27 mouse cellular contexts compared by ENCODE assay signal in the genomic region with DNA sequence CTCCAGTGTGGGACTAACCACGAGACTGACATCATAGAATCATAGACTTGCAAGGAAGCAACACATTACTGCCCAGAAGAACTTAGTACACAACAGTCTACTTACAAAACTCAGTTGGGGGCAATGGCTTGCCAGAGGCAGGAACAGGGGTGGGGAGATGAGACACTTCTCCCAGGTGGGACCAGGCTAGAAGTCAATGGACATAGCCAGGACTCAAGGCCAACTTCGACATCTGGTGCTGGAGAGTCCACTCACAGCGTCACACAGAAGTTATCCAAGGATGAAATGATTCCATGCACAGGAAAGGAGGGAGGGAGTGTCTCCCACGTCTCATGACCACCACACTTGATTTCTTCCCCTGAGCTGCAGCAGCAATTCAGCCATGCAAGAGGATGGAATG. TPM values are rescaled to one million over a fixed set of nuclear protein-coding genes. Genes with fewer than 3 reads are reported as not detected.
A peak's percentile ranks its signal among the peaks of the same experiment; 100 is the strongest.
DNase-seq lines count a peak whose midpoint lies in the region; TF ChIP-seq lines count a peak whose summit lies in the region.
"Had no signal": no experiment of that assay in that cellular context is flagged by ENCODE, and none has a peak within 500 bp of the region (broad histone marks: within the 10 kb centered on the region; RNA-seq: fewer than 3 reads in every experiment).

No protein-coding gene starts in this region.

- peaks cover 33% of the 10 kb centered on the region for H3K9me3 ChIP-seq in E14TG2a.4 (ENCODE audit: low read length)
- H3K9me3 ChIP-seq: embryonic facial prominence, embryonic 13.5 days; embryonic facial prominence, embryonic 15.5 days; forebrain, embryonic 10.5 days; forebrain, embryonic 12.5 days; G1E had no signal

- no peaks in the 10 kb centered on the region for H3K36me3 ChIP-seq in E14TG2a.4 (ENCODE audit: insufficient read depth, low read length)
- H3K36me3 ChIP-seq: embryonic facial prominence, embryonic 13.5 days; embryonic facial prominence, embryonic 15.5 days; forebrain, embryonic 10.5 days; forebrain, embryonic 12.5 days; G1E had no signal

- no peak for TF ChIP-seq CTCF in gastrocnemius, adult 2 months (IDR thresholded peaks at IDR 0.05)
- 0 out of 2 replicates have a peak, but pooled peaks have one; percentile 3 for TF ChIP-seq CTCF in E14TG2a.4 (conservative IDR thresholded peaks at IDR 0.05; ENCODE audit: low read length)

- no peaks in the 10 kb centered on the region for H3K4me1 ChIP-seq in E14TG2a.4 (replicated peaks; ENCODE audit: low read depth, low read length)
- peaks cover 15% of the 10 kb centered on the region for H3K4me1 ChIP-seq in brown adipose tissue, adult 24 weeks (ENCODE audit: control insufficient read depth, insufficient read depth, insufficient read length, low read length)
- H3K4me1 ChIP-seq: embryonic facial prominence, embryonic 13.5 days; embryonic facial prominence, embryonic 15.5 days; forebrain, embryonic 10.5 days; forebrain, embryonic 12.5 days had no signal

- DNase-seq in gastrocnemius, adult 2 months: peak; percentile 59
- no peak for DNase-seq in gastrocnemius, postnatal 10 days
- DNase-seq in heart, adult 11 months: peak; percentile 93
- no peak for DNase-seq in heart, postnatal 4 days
- DNase-seq in thymus, postnatal 36 days: no peak
- no peak for DNase-seq in lung, postnatal 25 days (ENCODE audit: low spot score)
- DNase-seq: adrenal gland, adult 8-10 months; adrenal gland, postnatal 14 days; adrenal gland, postnatal 36 days; cerebellum, adult 11 months; cerebellum, adult 18-20 months; cerebellum, adult 8-10 months; cerebellum, adult 9-11 months; cerebellum, postnatal 14 days; cerebellum, postnatal 36 days; embryo, embryonic 11 days had no signal

- H3K27ac ChIP-seq in gastrocnemius, adult 2 months: peak overlapping the region; percentile 35; the same call in 1 of the 2 replicates
- peak overlapping the region; percentile 67 for H3K27ac ChIP-seq in brown adipose tissue, adult 24 weeks (replicated peaks; ENCODE audit: low read depth, low read length)
- H3K27ac ChIP-seq: embryonic facial prominence, embryonic 13.5 days; embryonic facial prominence, embryonic 15.5 days; forebrain, embryonic 10.5 days; forebrain, embryonic 12.5 days had no signal

- no peak overlapping the region for H3K4me3 ChIP-seq in gastrocnemius, adult 2 months
- no peak overlapping the region for H3K4me3 ChIP-seq in E14TG2a.4 (replicated peaks; ENCODE audit: low read length)
- no peak overlapping the region for H3K4me3 ChIP-seq in brown adipose tissue, adult 24 weeks (ENCODE audit: insufficient read depth, low read depth, low read length)
- H3K4me3 ChIP-seq: embryonic facial prominence, embryonic 13.5 days; embryonic facial prominence, embryonic 15.5 days; erythroblast, embryonic 14.5 days; forebrain, embryonic 10.5 days; forebrain, embryonic 12.5 days had no signal

- intact Hi-C loops in gastrocnemius, adult 2 months (cut with DNase I): no loop called here

- H3K27me3 ChIP-seq in E14TG2a.4 (ENCODE audit: insufficient read depth, low read length): no peaks in the 10 kb centered on the region
- H3K27me3 ChIP-seq: embryonic facial prominence, embryonic 13.5 days; embryonic facial prominence, embryonic 15.5 days; forebrain, embryonic 12.5 days; Patski had no signal

RNA-seq across cellular contexts. Expression of gene Galnt15, which starts 50.6 kb away (rescaled TPM):
- total RNA-seq in gastrocnemius, adult 2 months (2021): 10 to 100 TPM in 1 of 2 experiments, 1 to 10 TPM in 1; 3.8 to 10.4 TPM
- 10 to 100 TPM; 22.2 to 23.2 TPM for total RNA-seq in gastrocnemius, postnatal 10 days (2021)
- 1 to 10 TPM; 3.0 TPM for total RNA-seq in heart, postnatal 4 days (2021)
- polyA plus RNA-seq in brown adipose tissue, adult 24 weeks (2012; ENCODE audit: insufficient read depth, insufficient read length, missing spikeins): 4.0 and 6.2 TPM in 2 replicates
- total RNA-seq: common myeloid progenitor, adult 5-6 weeks had no signal
- polyA plus RNA-seq: activated CD4-positive, CD25-positive, alpha-beta regulatory T cell, adult 4 months; erythroblast, embryonic 14.5 days; G1E had no signal

Comparison
In these comparisons a context has a peak if more than half of its experiments do, and no peak if none do; other contexts are left out.
1. DNase-seq: peak in gastrocnemius, adult 2 months (single experiment) and heart, adult 11 months (single experiment); none in gastrocnemius, postnatal 10 days (single experiment), heart, postnatal 4 days (single experiment), thymus, postnatal 36 days (0 of 2) and lung, postnatal 25 days (single experiment).